20 mouse cellular contexts compared by ENCODE assay signal in genomic region chr2:71802131-71802530, GRCm38 (mm10). TPM values are rescaled to one million over a fixed set of nuclear protein-coding genes. Genes with fewer than 3 reads are reported as not detected.
DNase-seq lines count a peak whose midpoint lies in the region; ATAC-seq and TF ChIP-seq lines count a peak whose summit lies in the region.
"Had no signal": no experiment of that assay in that cellular context is flagged by ENCODE, and none has a peak within 500 bp of the region (broad histone marks: within the 10 kb centered on the region; RNA-seq: fewer than 3 reads in every experiment).

No protein-coding gene starts in this region.

- H3K27me3 ChIP-seq in heart, adult 2 months (ENCODE audit: control insufficient read depth, insufficient read depth, low read length) = no peaks in the 10 kb centered on the region
- H3K27me3 ChIP-seq in thymus, adult 2 months (ENCODE audit: control insufficient read depth, insufficient read depth, low read length) = no peaks in the 10 kb centered on the region
- H3K27me3 ChIP-seq in intestine, embryonic 16.5 days (replicated peaks; ENCODE audit: control insufficient read depth, insufficient read depth, low read length) = no peaks in the 10 kb centered on the region
- no peaks in the 10 kb centered on the region for H3K27me3 ChIP-seq in forebrain, embryonic 16.5 days (replicated peaks; ENCODE audit: control insufficient read depth, insufficient read depth, low read length)
- no peaks in the 10 kb centered on the region for H3K27me3 ChIP-seq in cerebellum, adult 2 months (ENCODE audit: control insufficient read depth, insufficient read depth, low read length)
- H3K27me3 ChIP-seq: hindbrain, embryonic 13.5 days; limb, embryonic 15.5 days; midbrain, embryonic 12.5 days had no signal

- H3K9me3 ChIP-seq in intestine, embryonic 16.5 days (ENCODE audit: control insufficient read depth, low read length) = no peaks in the 10 kb centered on the region
- H3K9me3 ChIP-seq in forebrain, embryonic 16.5 days (ENCODE audit: control insufficient read depth, low read length) = no peaks in the 10 kb centered on the region
- H3K9me3 ChIP-seq: hindbrain, embryonic 13.5 days; limb, embryonic 15.5 days; midbrain, embryonic 12.5 days had no signal

- no peak for TF ChIP-seq POLR2A in heart, adult 2 months (IDR thresholded peaks at IDR 0.05; ENCODE audit: insufficient read depth, low read depth, low read length)
- no peak for TF ChIP-seq POLR2A in thymus, adult 2 months (IDR thresholded peaks at IDR 0.05; ENCODE audit: control insufficient read depth, extremely low read depth, insufficient read depth, low read length, poor library complexity)
- no peak for TF ChIP-seq POLR2A in cerebellum, adult 2 months (IDR thresholded peaks at IDR 0.05; ENCODE audit: borderline replicate concordance, insufficient read depth, low read length)

- peak overlapping the region; percentile 42; the same call in 1 of the 2 replicates for H3K4me2 ChIP-seq in intestine, embryonic 16.5 days (ENCODE audit: low read depth, low read length)
- H3K4me2 ChIP-seq in forebrain, embryonic 16.5 days (ENCODE audit: low read length) = no peak overlapping the region
- H3K4me2 ChIP-seq: heart, embryonic 11.5 days; hindbrain, embryonic 13.5 days; limb, embryonic 15.5 days; lung, embryonic 14.5 days; midbrain, embryonic 12.5 days had no signal

- H3K4me1 ChIP-seq in heart, adult 2 months (ENCODE audit: control insufficient read depth, insufficient read depth, low read length) = peaks cover 20% of the 10 kb centered on the region
- peaks cover 16% of the 10 kb centered on the region for H3K4me1 ChIP-seq in thymus, adult 2 months (replicated peaks; ENCODE audit: control insufficient read depth, insufficient read depth, low read length)
- H3K4me1 ChIP-seq in intestine, embryonic 16.5 days (ENCODE audit: control insufficient read depth, insufficient read depth, low read length) = peaks cover 36% of the 10 kb centered on the region
- no peaks in the 10 kb centered on the region for H3K4me1 ChIP-seq in forebrain, embryonic 16.5 days (replicated peaks; ENCODE audit: control insufficient read depth, insufficient read depth, low read length)
- no peaks in the 10 kb centered on the region for H3K4me1 ChIP-seq in cerebellum, adult 2 months (ENCODE audit: control insufficient read depth, insufficient read depth, low read length)

- peaks cover 3% of the 10 kb centered on the region; the same call in 1 of the 2 replicates for H3K36me3 ChIP-seq in heart, adult 2 months (ENCODE audit: control insufficient read depth, insufficient read depth, low read length)
- no peaks in the 10 kb centered on the region for H3K36me3 ChIP-seq in thymus, adult 2 months (ENCODE audit: control insufficient read depth, insufficient read depth, low read length)
- H3K36me3 ChIP-seq in intestine, embryonic 16.5 days (ENCODE audit: control insufficient read depth, insufficient read depth, low read length) = no peaks in the 10 kb centered on the region
- no peaks in the 10 kb centered on the region for H3K36me3 ChIP-seq in forebrain, embryonic 16.5 days (ENCODE audit: control insufficient read depth, insufficient read depth)
- H3K36me3 ChIP-seq: hindbrain, embryonic 13.5 days; limb, embryonic 15.5 days; midbrain, embryonic 12.5 days had no signal

- H3K27ac ChIP-seq in heart, adult 2 months = peak overlapping the region; percentile 61
- peak overlapping the region; percentile 23; the same call in 1 of the 2 replicates for H3K27ac ChIP-seq in thymus, adult 2 months (ENCODE audit: control insufficient read depth, insufficient read depth, low read length)
- no peak overlapping the region; the same call in 1 of the 2 replicates for H3K27ac ChIP-seq in intestine, embryonic 16.5 days (ENCODE audit: low read length)
- H3K27ac ChIP-seq in forebrain, embryonic 16.5 days (ENCODE audit: low read length) = no peak overlapping the region
- H3K27ac ChIP-seq in cerebellum, adult 2 months (ENCODE audit: insufficient read depth, low read length) = no peak overlapping the region
- H3K27ac ChIP-seq: hindbrain, embryonic 13.5 days; limb, embryonic 15.5 days; liver, embryonic 14.5 days; midbrain, embryonic 12.5 days had no signal

- WGBS in heart, adult 2 months = 68% methylated on average over 4 of the region's 4 CpGs
- WGBS in thymus, adult 2 months = 85% methylated on average over 4 of the region's 4 CpGs
- 65% methylated on average over 4 of the region's 4 CpGs for WGBS in intestine, embryonic 16.5 days
- 84% methylated on average over 4 of the region's 4 CpGs for WGBS in forebrain, embryonic 16.5 days
- 83% methylated on average over 4 of the region's 4 CpGs for WGBS in cerebellum, adult 2 months

- TF ChIP-seq EP300 in heart, adult 2 months (IDR thresholded peaks at IDR 0.05; ENCODE audit: insufficient read depth, low read depth, low read length) = no peak

- no peak overlapping the region for H3K4me3 ChIP-seq in heart, adult 2 months
- H3K4me3 ChIP-seq in thymus, adult 2 months (ENCODE audit: control insufficient read depth, insufficient read depth, low read length) = no peak overlapping the region
- H3K4me3 ChIP-seq in intestine, embryonic 16.5 days (ENCODE audit: low read length) = no peak overlapping the region
- H3K4me3 ChIP-seq in forebrain, embryonic 16.5 days (replicated peaks; ENCODE audit: low read length) = no peak overlapping the region
- H3K4me3 ChIP-seq in cerebellum, adult 2 months (replicated peaks; ENCODE audit: insufficient read depth, low read depth, low read length) = no peak overlapping the region
- H3K4me3 ChIP-seq: hindbrain, embryonic 13.5 days; limb, embryonic 15.5 days; midbrain, embryonic 12.5 days had no signal

- no peak overlapping the region for H3K9ac ChIP-seq in heart, adult 2 months (ENCODE audit: low read depth, low read length)
- H3K9ac ChIP-seq in intestine, embryonic 16.5 days (ENCODE audit: low read depth, low read length) = peak overlapping the region; percentile 38; the same call in 1 of the 2 replicates
- no peak overlapping the region for H3K9ac ChIP-seq in forebrain, embryonic 16.5 days (replicated peaks; ENCODE audit: low read depth, low read length)
- H3K9ac ChIP-seq: hindbrain, embryonic 13.5 days; limb, embryonic 15.5 days; liver, embryonic 14.5 days; lung, embryonic 14.5 days; midbrain, embryonic 12.5 days had no signal

- H3K79me2 ChIP-seq in heart, adult 2 months (replicated peaks; ENCODE audit: control insufficient read depth, insufficient read depth, low read length) = 0 out of 2 replicates have a peak, but pooled peaks cover 1% of the 10 kb centered on the region

- no peak; the same call in 1 of the 2 replicates for ATAC-seq in intestine, embryonic 16.5 days
- ATAC-seq in forebrain, embryonic 16.5 days = no peak

- intact Hi-C loops in heart, adult 2 months (cut with DNase I) = no loop called here
- intact Hi-C loops in heart, postnatal 14 days (cut with DNase I) = no loop called here

- no peak for TF ChIP-seq CTCF in heart, adult 2 months (IDR thresholded peaks at IDR 0.05)
- TF ChIP-seq CTCF in thymus, adult 2 months (IDR thresholded peaks at IDR 0.05; ENCODE audit: borderline replicate concordance, control insufficient read depth, extremely low read depth, insufficient read depth, low read length, poor library complexity) = no peak
- no peak for TF ChIP-seq CTCF in cerebellum, adult 2 months (IDR thresholded peaks at IDR 0.05; ENCODE audit: borderline replicate concordance, insufficient read depth, low read depth, low read length)

- no peak for DNase-seq in heart, adult 2 months
- no peak for DNase-seq in heart, postnatal 14 days
- no peak for DNase-seq in thymus, adult 2 months
- DNase-seq in thymus, postnatal 14 days = no peak
- DNase-seq in cerebellum, adult 2 months = no peak
- DNase-seq: cerebellum, adult 11 months; cerebellum, postnatal 10 days; kidney, postnatal 4 days; left cerebral cortex, postnatal 4 days; lung, embryonic 14.5 days; right cerebral cortex, postnatal 14 days; spleen, adult 18-20 months; thymus, adult 18-20 months had no signal

RNA-seq across cellular contexts. Expression of gene Itga6, which starts 56.7 kb away (rescaled TPM):
- total RNA-seq in heart, adult 2 months (2021) = 10 to 100 TPM; 45.3 to 65.8 TPM
- 31.8 and 58.9 TPM in 2 replicates for polyA plus RNA-seq in heart, adult 2 months (2012; rRNA removed)
- 10 to 100 TPM; 79.2 to 80.7 TPM for total RNA-seq in heart, postnatal 14 days (2021)
- 38.2 and 38.8 TPM in 2 replicates for polyA plus RNA-seq in thymus, adult 2 months (2012; rRNA removed)
- polyA plus RNA-seq in intestine, embryonic 16.5 days (2015; fragmentation: Nextera tagmentation; extraction: Ambion mirVana) = 22.6 and 28.0 TPM in 2 replicates
- polyA plus RNA-seq in forebrain, embryonic 16.5 days (2015; fragmentation: Nextera tagmentation; extraction: Ambion mirVana) = 21.6 and 23.7 TPM in 2 replicates
- 23.6 and 26.0 TPM in 2 replicates for polyA plus RNA-seq in cerebellum, adult 2 months (2012; rRNA removed)

Comparison
In these comparisons a context has a peak if more than half of its experiments do, and no peak if none do; other contexts are left out.
1. H3K27ac ChIP-seq: peak in heart, adult 2 months (single experiment) and thymus, adult 2 months (single experiment); none in intestine, embryonic 16.5 days (single experiment), forebrain, embryonic 16.5 days (single experiment) and cerebellum, adult 2 months (single experiment).